Mouse (Mus musculus): ENCODE results near the gene Slc15a3. TPM values are rescaled to one million over a fixed set of nuclear protein-coding genes. Genes with fewer than 3 reads are reported as not detected.

Slc15a3 gene
- polyA plus RNA-seq, 1 experiment from 2014 or later: 0.25 TPM

DNA sequence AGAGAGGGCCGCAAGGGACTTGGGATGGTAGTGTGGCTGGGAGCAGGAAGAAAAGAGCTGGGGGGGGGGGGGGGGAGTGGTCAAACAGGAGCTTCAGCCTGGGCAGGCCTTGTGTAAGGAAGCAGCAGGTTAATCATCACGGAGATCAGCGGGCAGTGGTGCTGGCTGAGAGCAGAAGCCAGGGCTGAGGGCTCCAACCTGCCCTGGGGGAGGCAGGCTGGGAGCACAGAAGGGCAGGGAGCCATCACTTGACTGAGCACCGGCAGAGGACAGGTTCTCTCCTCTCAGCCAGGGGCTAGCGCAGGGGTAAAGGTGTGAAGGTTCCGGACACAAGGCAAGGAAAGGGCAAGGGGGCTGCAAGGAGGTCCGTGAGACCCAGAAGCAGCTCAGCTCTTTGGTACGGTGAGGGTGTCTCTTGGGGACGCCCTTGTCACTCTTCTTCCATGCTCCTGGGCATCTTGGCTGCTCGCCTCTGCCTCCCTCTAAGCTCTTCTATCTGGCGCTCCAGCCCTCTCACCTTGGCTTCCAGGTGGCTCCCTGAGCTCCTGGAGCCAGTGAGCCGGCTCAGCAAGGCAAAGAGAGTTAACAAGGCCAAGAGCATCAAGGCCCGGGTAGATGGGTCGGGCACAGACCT is 31.9 kb downstream of the Slc15a3 start:
- ATAC-seq: no peak
- Histone ChIP-seq H3K4me1 (replicated peaks; ENCODE audit: control insufficient read depth, insufficient read depth, low read length) (peaks cover 27% of the 10 kb centered on the region), H3K27me3 (replicated peaks; ENCODE audit: control insufficient read depth, insufficient read depth, low read length) (no peaks in the 10 kb centered on the region), H3K36me3 (ENCODE audit: control insufficient read depth, insufficient read depth) (peaks cover 19% of the 10 kb centered on the region), H3K9ac (replicated peaks; ENCODE audit: low read depth, low read length) (no peak overlapping the region), H3K27ac (ENCODE audit: low read length) (no peak overlapping the region), H3K4me2 (ENCODE audit: low read length) (no peak overlapping the region), H3K4me3 (replicated peaks; ENCODE audit: low read length) (no peak overlapping the region), H3K9me3 (ENCODE audit: control insufficient read depth, low read length) (no peaks in the 10 kb centered on the region)
- WGBS: 87% methylated on average over 14 of the region's 14 CpGs

DNA sequence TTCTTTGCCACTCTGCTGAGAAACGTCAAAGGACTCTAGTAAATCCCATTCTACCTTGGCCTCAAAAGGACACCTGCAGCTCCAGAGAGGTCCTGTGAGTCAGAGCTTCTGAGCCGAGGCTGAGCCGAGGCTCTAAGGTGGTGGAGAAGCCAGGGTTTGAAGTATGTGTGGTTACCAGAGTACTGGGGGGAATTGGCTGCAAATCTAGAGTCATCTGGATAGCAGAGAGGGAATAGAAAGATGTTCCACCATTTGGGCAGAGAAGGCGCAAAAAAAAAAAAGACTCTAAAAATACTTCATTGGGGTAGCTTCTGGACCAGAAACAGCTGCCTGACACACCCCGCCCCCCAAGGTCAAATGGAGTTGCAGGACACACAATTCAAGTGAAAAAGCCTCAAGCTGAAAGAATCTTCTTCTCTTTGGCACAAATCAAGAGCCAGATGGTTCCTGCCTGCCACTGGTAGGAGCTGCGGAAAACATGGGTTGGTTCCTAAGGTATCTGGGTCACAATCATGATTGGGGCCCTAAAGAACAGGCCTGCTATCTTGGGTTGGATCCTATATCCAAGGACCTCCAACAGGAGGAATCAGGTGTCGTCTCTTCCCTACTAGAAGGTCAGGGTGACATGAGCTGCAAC is 38.8 kb downstream of the Slc15a3 start:
- no peaks in the 10 kb centered on the region for H3K27me3 ChIP-seq (replicated peaks; ENCODE audit: control insufficient read depth, insufficient read depth, low read length)
- WGBS: 85% methylated on average over 7 of the region's 7 CpGs
- ATAC-seq: no peak
- peaks cover 19% of the 10 kb centered on the region for H3K4me1 ChIP-seq (replicated peaks; ENCODE audit: control insufficient read depth, insufficient read depth, low read length)
- H3K4me3 ChIP-seq (replicated peaks; ENCODE audit: low read length): no peak overlapping the region
- H3K9ac ChIP-seq (replicated peaks; ENCODE audit: low read depth, low read length): no peak overlapping the region
- 0 out of 2 replicates have a peak overlapping the region, but pooled peaks have one; percentile 11 for H3K27ac ChIP-seq (ENCODE audit: low read length)
- H3K36me3 ChIP-seq (ENCODE audit: control insufficient read depth, insufficient read depth): peaks cover 10% of the 10 kb centered on the region
- no peaks in the 10 kb centered on the region for H3K9me3 ChIP-seq (ENCODE audit: control insufficient read depth, low read length)
- no peak overlapping the region for H3K4me2 ChIP-seq (ENCODE audit: low read length)

GRCm38 (mm10) chr19:10880085-10880974 is 40.8 kb downstream of the Slc15a3 start:
- H3K9ac ChIP-seq (replicated peaks; ENCODE audit: low read depth, low read length): peak overlapping the region; percentile 68
- peak overlapping the region; percentile 49 for H3K4me3 ChIP-seq (replicated peaks; ENCODE audit: low read length)
- no peak overlapping the region for H3K27ac ChIP-seq (ENCODE audit: low read length)
- no peaks in the 10 kb centered on the region for H3K9me3 ChIP-seq (ENCODE audit: control insufficient read depth, low read length)
- no peaks in the 10 kb centered on the region for H3K36me3 ChIP-seq (ENCODE audit: control insufficient read depth, insufficient read depth)
- 39% methylated on average over 6 of the region's 7 CpGs for WGBS
- H3K4me2 ChIP-seq (ENCODE audit: low read length): peak overlapping the region; percentile 75
- H3K4me1 ChIP-seq (replicated peaks; ENCODE audit: control insufficient read depth, insufficient read depth, low read length): peaks cover 19% of the 10 kb centered on the region
- no peak for ATAC-seq
- no peaks in the 10 kb centered on the region for H3K27me3 ChIP-seq (replicated peaks; ENCODE audit: control insufficient read depth, insufficient read depth, low read length)

- Histone ChIP-seq H3K4me3 (replicated peaks; ENCODE audit: low read length) (peak overlapping the region; percentile 49), H3K9me3 (ENCODE audit: control insufficient read depth, low read length) (no peaks in the 10 kb centered on the region), H3K27me3 (replicated peaks; ENCODE audit: control insufficient read depth, insufficient read depth, low read length) (no peaks in the 10 kb centered on the region), H3K36me3 (ENCODE audit: control insufficient read depth, insufficient read depth) (no peaks in the 10 kb centered on the region), H3K4me2 (ENCODE audit: low read length) (peak overlapping the region; percentile 75), H3K27ac (ENCODE audit: low read length) (peak overlapping the region; percentile 96), H3K9ac (replicated peaks; ENCODE audit: low read depth, low read length) (peak overlapping the region; percentile 68), H3K4me1 (replicated peaks; ENCODE audit: control insufficient read depth, insufficient read depth, low read length) (peaks cover 19% of the 10 kb centered on the region)
- ATAC-seq: no peak; the same call in 1 of the 2 replicates
- WGBS: under 1% methylated on average over 14 of the region's 14 CpGs
These were observed 41.5 kb downstream of the Slc15a3 start for GRCm38 (mm10) chr19:10880975-10881425.

GRCm38 (mm10) chr19:10881426-10882154 is 42.1 kb downstream of the Slc15a3 start, which contains the start of gene Tmem109:
TSS of gene Tmem109 (minus strand) at chr19:10882001.
- Histone ChIP-seq H3K4me2 (ENCODE audit: low read length) (peak within 1 kb of the TSS; percentile 75), H3K4me1 (replicated peaks; ENCODE audit: control insufficient read depth, insufficient read depth, low read length) (peaks cover 19% of the 10 kb centered on the region), H3K27me3 (replicated peaks; ENCODE audit: control insufficient read depth, insufficient read depth, low read length) (no peaks in the 10 kb centered on the region), H3K9ac (replicated peaks; ENCODE audit: low read depth, low read length) (peak within 1 kb of the TSS; percentile 68), H3K4me3 (replicated peaks; ENCODE audit: low read length) (peak within 1 kb of the TSS; percentile 49), H3K36me3 (ENCODE audit: control insufficient read depth, insufficient read depth) (no peaks in the 10 kb centered on the region), H3K9me3 (ENCODE audit: control insufficient read depth, low read length) (no peaks in the 10 kb centered on the region), H3K27ac (ENCODE audit: low read length) (peak within 1 kb of the TSS; percentile 96)
- peak; percentile 93 for ATAC-seq
- WGBS: under 1% methylated on average over 49 of the region's 49 CpGs

DNA sequence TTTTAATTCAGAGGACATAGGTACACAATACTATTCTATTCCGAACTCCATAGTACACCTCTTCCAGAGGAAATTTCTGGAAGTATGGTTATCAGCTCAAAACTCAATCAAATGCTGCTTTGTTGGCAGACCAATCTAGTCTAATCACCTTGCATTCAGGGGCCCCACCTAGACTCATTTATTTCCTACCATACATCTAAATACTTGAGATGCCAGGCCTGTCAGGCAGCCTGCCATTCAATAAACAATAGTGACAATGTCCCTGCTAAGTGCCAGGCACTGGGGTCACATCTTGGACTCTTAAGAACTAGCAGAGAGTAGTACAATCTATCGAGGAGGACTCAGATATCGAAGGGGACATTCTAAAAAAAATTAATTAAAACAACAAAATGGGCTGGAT is 52.7 kb downstream of the Slc15a3 start:
- no peak overlapping the region for H3K27ac ChIP-seq (ENCODE audit: low read length)
- H3K36me3 ChIP-seq (ENCODE audit: control insufficient read depth, insufficient read depth): no peaks in the 10 kb centered on the region
- ATAC-seq: no peak
- H3K4me1 ChIP-seq (replicated peaks; ENCODE audit: control insufficient read depth, insufficient read depth, low read length): peaks cover 22% of the 10 kb centered on the region
- no peak overlapping the region for H3K4me2 ChIP-seq (ENCODE audit: low read length)
- no peak overlapping the region for H3K4me3 ChIP-seq (replicated peaks; ENCODE audit: low read length)
- no peaks in the 10 kb centered on the region for H3K9me3 ChIP-seq (ENCODE audit: control insufficient read depth, low read length)
- WGBS: 87% methylated on average over 3 of the region's 3 CpGs
- H3K27me3 ChIP-seq (replicated peaks; ENCODE audit: control insufficient read depth, insufficient read depth, low read length): no peaks in the 10 kb centered on the region
- no peak overlapping the region for H3K9ac ChIP-seq (replicated peaks; ENCODE audit: low read depth, low read length)

DNA sequence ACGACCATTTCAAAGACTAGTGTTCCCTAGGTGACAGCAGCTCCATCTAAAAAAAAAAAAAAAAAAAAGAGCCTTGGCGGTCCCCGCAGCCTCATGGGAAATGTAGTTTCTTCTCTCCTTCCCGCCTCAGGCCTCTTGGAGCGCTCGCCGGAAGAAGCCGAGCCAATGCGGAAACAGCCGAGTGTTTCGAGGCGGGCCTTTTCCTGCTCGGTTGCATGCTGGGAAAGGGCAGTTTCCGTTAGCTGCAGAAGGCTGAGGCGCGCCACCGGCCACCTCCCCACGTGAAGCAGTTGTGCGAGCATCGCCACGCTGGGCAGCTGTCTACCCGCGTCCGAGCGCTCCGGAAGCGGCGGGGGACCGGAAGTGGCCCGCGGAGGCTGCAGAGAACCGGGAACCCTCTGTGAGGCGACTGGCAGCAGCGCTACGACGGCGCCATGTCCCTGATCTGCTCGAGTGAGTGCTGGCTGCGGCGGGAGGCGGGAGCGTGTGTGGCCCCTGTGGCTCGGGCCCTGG is 55.5 kb downstream of the Slc15a3 start, which contains the start of gene Prpf19:
Gene Prpf19, plus strand, starts transcription at position 216 of the 513 bp plus-strand sequence.
- ATAC-seq: peak; percentile 97
- peaks cover 9% of the 10 kb centered on the region for H3K36me3 ChIP-seq (ENCODE audit: control insufficient read depth, insufficient read depth)
- H3K9me3 ChIP-seq (ENCODE audit: control insufficient read depth, low read length): no peaks in the 10 kb centered on the region
- H3K4me3 ChIP-seq (replicated peaks; ENCODE audit: low read length): peak within 1 kb of the TSS; percentile 96
- WGBS: under 1% methylated on average over 43 of the region's 43 CpGs
- peak within 1 kb of the TSS; percentile 96 for H3K4me2 ChIP-seq (ENCODE audit: low read length)
- peak within 1 kb of the TSS; percentile 89 for H3K9ac ChIP-seq (replicated peaks; ENCODE audit: low read depth, low read length)
- H3K27ac ChIP-seq (ENCODE audit: low read length): peak within 1 kb of the TSS; percentile 93
- H3K4me1 ChIP-seq (replicated peaks; ENCODE audit: control insufficient read depth, insufficient read depth, low read length): peaks cover 22% of the 10 kb centered on the region
- no peaks in the 10 kb centered on the region for H3K27me3 ChIP-seq (replicated peaks; ENCODE audit: control insufficient read depth, insufficient read depth, low read length)

DNA sequence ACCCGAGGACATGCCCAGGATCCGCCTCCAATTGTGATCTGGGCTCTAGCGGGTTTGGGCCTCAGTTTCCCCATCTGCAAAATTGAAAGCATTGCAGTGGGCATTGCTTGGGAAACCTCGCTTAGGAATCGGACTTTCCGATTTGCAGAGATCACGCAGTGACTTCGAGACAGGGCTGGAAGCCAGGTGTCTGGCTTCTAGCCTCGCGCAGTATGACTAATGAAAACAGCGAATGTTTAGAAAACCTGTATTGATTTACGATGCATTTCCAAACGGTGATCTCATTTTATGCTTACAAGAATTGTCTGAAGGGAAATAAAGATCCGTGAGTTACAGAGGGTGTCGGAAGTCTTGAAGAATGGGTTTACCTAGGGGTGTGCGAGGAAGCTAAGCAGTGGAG is 56.2 kb downstream of the Slc15a3 start:
- Histone ChIP-seq H3K27ac (ENCODE audit: low read length) (no peak overlapping the region; the same call in 1 of the 2 replicates), H3K4me1 (replicated peaks; ENCODE audit: control insufficient read depth, insufficient read depth, low read length) (peaks cover 22% of the 10 kb centered on the region), H3K9ac (replicated peaks; ENCODE audit: low read depth, low read length) (peak overlapping the region; percentile 89), H3K27me3 (replicated peaks; ENCODE audit: control insufficient read depth, insufficient read depth, low read length) (no peaks in the 10 kb centered on the region), H3K4me2 (ENCODE audit: low read length) (peak overlapping the region; percentile 96), H3K36me3 (ENCODE audit: control insufficient read depth, insufficient read depth) (peaks cover 15% of the 10 kb centered on the region), H3K4me3 (replicated peaks; ENCODE audit: low read length) (peak overlapping the region; percentile 96), H3K9me3 (ENCODE audit: control insufficient read depth, low read length) (no peaks in the 10 kb centered on the region)
- under 1% methylated on average over 16 of the region's 16 CpGs for WGBS
- no peak for ATAC-seq

Data from forebrain, embryonic 16.5 days (tissue).